Mouse (Mus musculus) naive thymus-derived CD4-positive, alpha-beta T cell, adult 2 months (primary cell): ENCODE data around the gene Cybc1.
A peak's percentile ranks its signal among the peaks of the same experiment; 100 is the strongest.

ENCODE experiments used
- DNase-seq: peaks from one replicate; pipeline ENCODE4 v3.0.0-alpha.2; 2011; ENCODE audit warnings: low read depth

The Cybc1 gene

DNA sequence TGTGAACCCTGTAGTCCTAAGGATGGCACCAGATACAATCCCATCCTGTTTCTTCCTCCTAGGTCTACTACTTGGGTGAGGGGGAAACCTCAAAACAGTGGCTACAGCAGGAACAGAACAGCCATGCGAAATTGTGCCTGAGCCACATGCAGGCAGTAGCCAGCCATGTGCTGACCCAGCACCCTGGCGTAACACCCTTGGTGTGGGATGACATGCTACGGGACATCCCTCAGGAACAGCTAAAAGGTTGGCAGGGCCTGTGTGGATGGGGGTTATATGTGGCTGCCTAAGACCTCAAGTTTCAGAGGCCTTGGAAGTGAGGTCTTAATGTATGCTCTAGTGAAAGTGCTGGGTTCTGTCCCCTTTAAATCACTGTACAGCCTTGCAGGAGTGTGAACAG lies 12.3 kb downstream of the Cybc1 start:
- no peak for DNase-seq

DNA sequence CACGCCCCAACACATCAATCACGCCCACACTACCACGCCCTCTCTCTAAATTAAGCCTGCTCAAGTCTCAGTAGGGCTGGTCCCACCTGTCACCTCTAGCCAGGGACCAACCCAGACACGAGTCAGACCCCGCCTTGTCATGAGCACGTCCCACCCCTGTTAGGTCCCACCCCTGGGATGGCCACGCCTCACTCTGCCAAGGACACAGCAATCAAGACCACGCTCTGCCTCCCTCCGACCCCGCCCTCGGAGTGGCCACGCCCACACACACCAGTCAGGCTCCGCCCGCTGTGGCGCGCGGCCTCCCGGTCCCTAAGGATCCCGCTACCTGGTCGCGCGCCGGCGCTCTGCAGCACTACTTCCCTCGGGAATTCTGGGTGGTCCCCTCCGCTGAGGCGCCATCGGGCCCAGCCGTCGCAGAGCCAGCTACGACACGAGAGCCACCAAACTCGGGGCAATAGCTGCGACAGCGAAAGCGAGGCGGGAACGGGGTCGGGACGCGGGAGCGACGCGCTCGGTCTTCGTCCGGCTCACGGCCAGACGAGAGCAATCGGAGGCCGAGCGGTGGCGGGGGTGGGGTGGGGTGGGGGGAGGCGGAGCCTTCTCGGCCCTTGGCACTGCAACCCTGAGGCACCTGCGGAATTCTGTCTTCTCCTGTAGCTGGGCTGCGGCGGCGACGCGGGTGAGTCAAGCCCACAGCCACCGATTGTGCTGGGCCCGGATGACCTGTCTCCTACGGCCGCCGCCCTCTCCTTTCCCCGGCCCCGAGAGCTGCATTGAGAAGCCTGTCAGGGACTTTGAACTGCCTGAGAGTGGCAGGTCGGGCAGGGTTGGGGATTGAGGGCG lies 24.7 kb downstream of the Cybc1 start, which contains the start of the genes Hexdc and Ogfod3:
TSS of gene Hexdc (plus strand) at position 273 of the 846 bp plus-strand sequence.
TSS of gene Ogfod3 (minus strand) at position 551 of the 846 bp plus-strand sequence.
- DNase-seq = peak; percentile 95

DNA sequence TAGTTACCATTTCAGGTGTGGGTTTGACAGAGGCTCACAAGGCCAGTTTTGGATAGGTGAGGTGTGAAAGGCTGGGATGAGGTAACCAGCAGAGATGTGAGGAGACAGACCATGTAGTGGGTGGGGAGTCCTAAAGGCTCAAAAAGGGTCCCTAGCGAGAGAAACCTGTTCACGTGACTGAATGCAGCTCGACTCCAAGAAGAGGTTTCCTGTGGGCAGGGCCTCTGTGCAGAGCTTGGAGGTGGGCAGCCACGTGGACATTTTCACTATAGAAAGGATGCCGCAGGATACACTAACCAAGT lies 25.3 kb downstream of the Cybc1 start:
- no peak for DNase-seq

DNA sequence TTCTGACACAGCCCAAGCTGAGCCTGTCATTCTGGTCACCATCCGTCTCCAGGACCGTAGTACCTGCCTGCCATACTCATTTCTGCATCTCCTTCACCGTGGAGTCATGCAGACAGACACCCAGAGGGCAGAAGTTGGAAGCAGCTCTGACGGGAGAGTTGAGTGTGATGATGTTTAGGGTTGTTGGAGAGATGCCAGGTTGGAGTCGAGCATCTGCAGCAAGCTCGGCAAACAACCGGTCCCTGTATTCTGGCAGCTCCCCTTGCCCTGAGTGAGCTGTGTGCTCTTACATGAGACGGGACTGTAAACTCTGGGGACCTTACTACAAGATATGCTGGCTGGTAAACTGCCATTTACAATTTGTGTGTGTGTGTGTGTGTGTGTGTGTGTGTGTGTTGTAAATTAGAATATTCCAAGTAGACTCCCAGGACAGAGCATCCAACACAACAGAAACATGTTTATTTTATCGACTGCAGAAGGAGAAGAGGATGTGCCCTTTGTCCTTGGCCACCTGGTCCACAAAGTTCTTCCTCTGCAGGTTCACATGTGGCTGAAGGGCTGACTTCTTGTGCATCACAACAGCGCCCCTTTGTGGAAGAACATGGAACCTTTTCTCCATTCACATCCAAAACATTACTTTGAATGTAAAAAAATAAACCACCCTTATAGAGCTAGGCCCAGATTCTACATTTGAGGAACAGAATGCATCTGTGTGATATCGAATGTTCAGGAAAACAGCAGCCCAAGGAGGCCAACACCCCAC lies 27.5 kb downstream of the Cybc1 start:
- peak; percentile 54 for DNase-seq

DNA sequence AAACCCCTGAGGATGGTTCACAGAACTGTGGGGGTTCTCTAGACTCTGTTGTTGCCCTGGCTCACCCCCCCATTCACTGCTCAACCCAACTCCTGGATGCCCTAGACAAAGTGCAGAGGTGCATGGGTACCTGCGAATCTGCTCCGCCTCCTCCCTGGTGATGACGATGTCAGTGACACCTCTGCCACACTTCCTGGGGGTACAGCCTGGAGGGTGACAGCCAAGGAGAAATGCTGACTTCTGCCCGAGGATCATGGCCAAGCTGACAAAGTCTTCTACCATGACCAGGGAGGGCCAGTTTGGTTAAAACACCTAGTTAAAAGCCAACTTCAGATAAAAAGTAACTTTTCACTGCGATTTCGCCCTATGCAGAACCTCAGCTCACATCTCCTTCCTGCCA lies 28.3 kb downstream of the Cybc1 start:
- DNase-seq = no peak

DNA sequence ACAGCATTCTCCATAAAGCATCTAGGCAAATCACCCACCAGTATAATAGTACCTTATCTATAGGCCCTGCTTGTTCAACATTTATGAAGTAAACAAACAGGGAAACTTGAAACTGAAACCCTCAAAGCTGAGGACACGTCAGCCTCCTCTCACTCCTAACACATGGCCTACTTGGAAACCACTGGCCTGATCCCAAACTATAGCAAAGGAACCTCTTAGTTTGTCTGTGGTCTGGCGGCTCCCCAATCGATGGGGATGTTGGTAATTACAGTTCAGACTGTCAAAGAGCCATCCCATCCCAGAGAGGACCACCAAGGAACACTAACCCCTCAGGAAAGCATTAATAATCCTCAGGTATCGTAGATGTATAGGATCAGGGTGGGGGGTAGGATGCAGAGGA lies 29.3 kb downstream of the Cybc1 start:
- DNase-seq = no peak

DNA sequence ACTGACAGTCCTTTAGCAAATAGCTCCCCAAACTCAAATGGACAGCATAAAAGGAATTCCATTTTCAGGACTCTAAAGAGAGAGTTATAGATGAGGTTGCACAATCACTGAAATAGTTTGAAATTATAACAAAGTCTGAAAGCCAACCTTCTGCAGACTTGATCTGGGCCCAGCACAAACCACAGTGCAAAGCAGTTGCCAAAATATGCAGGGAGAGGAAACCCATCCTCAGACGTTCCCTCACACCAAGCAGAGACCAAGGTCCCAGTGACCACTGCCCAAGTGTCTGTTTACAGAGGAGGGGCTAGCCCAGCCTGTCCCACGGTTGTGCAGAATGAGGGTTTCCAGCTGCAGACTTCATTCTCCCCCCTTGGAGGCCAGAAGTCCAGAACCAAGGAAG lies 30.5 kb downstream of the Cybc1 start:
- no peak for DNase-seq

DNA sequence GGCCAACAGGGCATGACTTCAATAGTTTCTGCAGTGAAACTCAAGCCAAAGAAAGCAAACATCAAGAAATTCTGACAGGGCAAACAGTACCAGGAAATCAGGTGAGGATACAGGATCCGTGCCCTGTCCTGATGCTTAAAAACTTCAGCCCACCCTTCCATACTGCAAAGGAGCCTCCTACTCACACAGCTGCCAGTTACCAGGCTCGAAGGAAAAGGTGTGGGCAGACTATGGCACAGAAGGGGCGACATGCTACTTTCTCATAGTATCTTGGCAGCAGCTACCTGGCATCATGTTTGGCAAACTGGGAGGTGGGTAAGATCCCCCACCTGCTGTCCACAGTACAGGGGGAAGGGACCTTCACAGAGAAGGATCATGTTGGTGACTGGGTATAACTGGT lies 35.7 kb downstream of the Cybc1 start:
- no peak for DNase-seq

DNA sequence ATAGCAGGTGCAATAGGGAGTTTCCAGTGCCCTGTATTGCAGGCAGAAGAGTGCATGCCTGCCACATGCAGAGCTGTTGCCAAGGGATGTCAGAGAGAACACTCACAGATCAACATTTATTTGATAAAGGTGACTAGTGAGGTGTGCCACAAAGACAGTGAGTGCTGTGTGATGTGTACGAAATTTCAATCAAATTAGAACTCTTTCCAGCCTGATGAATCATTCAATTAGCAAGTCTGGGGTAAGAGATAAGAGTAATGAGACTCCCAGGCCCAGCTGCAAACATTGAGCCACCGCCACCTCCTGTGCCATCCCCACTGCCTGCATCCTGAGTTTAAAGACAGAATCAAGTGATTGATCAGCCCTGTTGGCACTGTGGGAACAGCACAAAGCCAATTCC lies 36.4 kb downstream of the Cybc1 start:
- no peak for DNase-seq

DNA sequence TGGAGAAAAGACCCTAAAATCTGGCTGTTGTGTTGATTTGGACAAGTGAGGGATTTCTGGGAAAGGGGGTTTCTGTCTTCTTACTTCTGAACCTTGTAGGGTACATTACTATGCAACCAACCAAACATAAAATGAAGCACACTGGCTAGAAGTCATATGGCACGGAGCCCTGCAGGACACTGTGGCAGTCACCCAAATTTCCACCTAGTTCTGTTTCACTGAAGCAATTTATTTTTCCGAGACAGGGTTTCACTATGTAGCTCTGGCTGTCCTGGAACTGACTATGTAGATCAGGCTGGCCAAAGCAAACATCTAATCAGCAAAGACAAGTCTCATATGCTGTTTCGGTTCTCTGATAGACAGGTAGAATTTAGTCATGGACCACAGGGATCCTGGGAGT lies 39.4 kb downstream of the Cybc1 start:
- no peak for DNase-seq

DNA sequence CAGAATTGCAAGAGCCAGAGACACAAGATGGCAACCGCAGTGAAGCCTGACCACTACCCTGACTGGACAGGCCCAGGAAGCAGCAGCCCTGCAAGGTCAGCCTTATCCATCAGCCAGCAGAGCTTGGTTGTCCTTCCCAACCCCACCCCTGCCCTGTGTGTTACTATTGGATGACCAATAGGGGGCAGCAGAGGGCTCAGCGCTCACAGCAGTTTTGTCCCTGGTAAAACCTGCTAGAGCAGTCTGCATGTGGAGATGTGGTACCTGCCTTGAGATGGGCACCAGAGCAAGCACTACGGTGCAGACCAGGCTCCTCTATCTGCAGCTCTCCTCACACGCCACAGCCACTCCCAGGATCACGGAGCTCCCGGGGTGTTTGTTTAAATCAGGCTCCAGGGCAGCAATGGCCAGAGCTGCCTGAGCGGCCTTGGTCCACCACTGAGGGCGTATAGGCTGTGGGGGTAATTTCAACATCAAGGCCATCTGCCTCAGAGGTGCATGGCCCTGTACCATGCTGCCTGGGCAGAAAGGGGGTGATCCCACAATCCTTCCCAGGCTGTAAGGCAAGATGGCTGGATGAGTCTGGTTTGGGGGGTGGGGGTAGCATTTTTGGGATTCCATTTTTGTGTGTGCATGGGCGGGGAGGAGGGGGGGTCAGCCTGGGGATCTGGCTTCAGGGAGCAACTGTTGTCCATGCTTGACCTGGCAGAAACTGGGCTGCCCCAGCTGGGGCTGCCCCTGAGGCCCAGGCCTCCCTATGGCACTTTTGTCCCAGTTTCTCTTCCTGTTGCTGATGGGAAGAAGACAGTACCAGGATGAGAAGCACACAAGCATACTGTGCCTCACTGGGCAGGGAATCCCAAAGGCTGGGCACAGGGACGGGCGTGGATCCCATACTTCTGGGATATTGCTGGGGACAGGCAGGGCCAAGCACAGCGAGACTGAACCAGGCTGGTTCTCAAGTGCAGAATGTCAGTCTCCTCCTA lies 52.5 kb downstream of the Cybc1 start:
- DNase-seq = peak; percentile 74

DNA sequence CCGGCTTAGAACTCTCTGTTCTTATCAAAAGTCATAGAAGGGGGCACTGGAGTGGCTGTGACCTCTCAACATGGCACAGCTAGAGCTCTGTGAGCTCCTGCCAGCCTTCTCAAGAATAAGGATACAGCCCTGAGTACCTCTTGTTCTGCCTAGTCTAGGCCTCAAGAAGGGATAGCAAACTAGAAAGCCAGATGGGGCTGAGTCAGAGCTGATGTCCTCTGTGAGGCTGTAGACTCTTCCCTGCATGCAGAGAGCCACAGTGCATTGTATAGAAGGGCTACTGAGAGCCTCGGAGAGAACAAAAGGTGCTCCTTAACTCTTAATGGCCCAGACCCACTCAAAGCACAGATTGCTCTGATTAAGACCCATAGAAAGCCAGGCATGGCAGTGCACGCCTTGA lies 54.9 kb downstream of the Cybc1 start:
- DNase-seq = no peak

DNA sequence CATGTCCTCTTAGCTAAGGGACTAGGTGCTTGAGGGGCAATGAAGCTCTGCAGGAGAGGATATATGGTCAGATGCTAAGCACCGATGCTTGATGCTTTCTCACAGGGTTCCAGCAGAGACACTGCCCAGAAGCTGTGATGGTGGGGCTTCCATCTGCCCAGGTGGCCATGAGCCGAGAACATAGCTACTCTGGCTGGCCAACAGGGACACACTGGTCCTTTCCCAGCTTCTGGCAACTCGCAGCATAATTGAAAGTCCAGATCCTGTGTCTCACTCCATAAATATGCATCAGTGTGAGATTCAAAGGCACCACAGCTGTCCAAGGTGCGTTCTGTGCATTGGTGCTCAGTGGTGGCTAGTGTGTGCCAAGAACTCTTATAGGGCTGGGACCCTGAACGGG lies 55.9 kb downstream of the Cybc1 start:
- DNase-seq = no peak
